Mouse (Mus musculus) lung, postnatal 4 days (tissue): Measurements from ENCODE around the gene Olfr1031.
"Not testable (repeated sequence)": the region's sequence is repeated elsewhere in the genome, so short reads cannot be mapped to it uniquely, and the experiment has no call there.

Experiments used
- DNase-seq, 2 experiments: peaks; one replicate each; pipeline ENCODE4 v3.0.0; 2021

Gene Olfr1031

GRCm38 (mm10) chr2:85990004-85990403, at the start of gene Olfr1031:
TSS of gene Olfr1031 (plus strand) at chr2:85990304.
- no peak for DNase-seq

- DNase-seq = no peak
Observed at GRCm38 (mm10) chr2:85950137-85950536, 40.0 kb upstream of the Olfr1031 start, which contains the start of gene Olfr1028. TSS of gene Olfr1028 (plus strand) at chr2:85950437.

- DNase-seq = no peak
Observed at GRCm38 (mm10) chr2:85973595-85973994, 16.5 kb upstream of the Olfr1031 start, which contains the start of gene Olfr1029. TSS of gene Olfr1029 (plus strand) at chr2:85973895.

DNA sequence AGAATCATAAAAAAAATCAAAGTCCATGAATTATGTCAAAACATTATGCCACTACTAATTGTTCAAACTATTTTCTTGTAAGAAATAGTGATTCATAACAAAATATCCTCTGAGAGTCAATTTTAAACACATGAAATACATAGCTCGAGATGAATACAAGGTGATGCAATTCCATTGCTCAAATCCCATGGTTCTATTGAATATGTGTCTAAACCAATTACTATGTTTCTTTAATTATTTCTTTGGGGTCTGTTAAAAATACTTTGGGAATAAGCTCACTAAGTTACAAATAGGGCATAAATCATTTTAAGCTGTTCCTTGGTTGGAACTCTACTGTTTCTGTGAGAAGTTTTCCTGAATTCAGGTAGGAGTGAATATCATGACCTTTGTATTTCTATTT, 11.1 kb upstream of the Olfr1031 start, which contains the start of gene Olfr1030:
TSS of gene Olfr1030 (plus strand) at position 301 of the 400 bp plus-strand sequence.
- DNase-seq = no peak

DNA sequence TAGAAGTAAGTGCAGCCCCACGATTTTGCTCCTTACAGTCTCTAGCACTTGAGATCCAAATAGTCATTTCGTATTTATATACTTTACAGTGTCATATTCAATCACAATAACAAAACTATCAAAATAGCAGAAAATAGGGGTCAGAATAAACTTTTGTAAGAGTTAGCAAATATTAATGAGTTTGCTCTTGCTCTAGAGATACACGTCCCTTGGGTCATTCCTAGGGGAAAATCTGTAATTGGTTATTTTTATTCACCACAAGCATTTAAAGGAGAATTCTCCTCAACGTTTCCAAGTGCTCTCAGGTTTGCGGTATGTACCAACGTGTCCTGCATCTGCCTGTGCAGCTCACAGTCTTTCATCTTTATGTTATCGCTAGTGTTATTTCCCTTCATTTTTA, 15.1 kb downstream of the Olfr1031 start, which contains the start of gene Olfr1032:
TSS of gene Olfr1032 (plus strand) at position 301 of the 400 bp plus-strand sequence.
- DNase-seq = no peak

GRCm38 (mm10) chr2:86020406-86020805, 30.3 kb downstream of the Olfr1031 start, which contains the start of gene Olfr1033:
TSS of gene Olfr1033 (plus strand) at chr2:86020633.
- not testable (repeated sequence) for DNase-seq

DNA sequence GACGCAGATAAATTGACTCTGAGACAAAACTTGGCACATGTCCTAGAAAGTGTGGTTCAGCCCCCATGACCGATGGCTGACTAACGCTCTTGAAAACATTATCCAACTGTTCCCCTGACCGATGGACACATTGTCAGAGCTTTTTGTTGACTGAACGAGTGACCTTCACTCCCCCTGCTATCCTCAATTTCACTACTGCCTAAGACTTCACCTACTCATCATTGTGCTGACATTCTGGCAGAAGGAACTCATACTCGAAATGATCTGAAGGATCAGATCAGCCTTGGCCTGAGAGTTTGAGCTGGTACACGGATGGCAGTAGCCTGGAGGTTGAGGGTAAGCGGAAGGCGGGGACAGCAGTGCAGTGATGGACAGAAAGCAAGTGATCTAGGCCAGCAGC, 31.4 kb downstream of the Olfr1031 start:
- DNase-seq = not testable (repeated sequence)
